Mouse (Mus musculus): ENCODE measurements around the gene Aox2. TPM values are rescaled to one million over a fixed set of nuclear protein-coding genes. Genes with fewer than 3 reads are reported as not detected.

The Aox2 gene
- polyA plus RNA-seq, 1 experiment: 0.46 TPM

GRCm38 (mm10) chr1:58344570-58344969, 66.4 kb downstream of the Aox2 start:
- WGBS: 94% methylated on average over 5 of the region's 5 CpGs

DNA sequence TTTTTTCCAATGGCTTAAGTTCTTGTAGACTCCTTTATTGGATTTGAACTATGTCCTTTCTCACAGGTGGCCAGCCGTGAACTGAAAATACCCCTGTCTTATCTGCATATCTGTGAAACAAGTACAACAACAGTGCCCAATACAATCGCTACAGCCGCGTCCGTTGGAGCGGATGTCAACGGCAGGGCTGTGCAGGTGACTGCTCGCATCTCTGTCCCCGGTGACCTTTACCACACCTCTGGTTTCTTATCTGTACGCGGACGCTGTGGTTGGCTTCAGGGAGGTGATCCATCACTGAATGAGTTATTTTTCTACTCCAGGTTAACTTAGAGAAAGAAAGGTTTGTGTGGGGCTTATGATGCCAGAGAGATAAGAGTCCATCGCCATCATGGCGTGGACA, 68.0 kb downstream of the Aox2 start:
- TF ChIP-seq POLR2A (IDR thresholded peaks at IDR 0.05; ENCODE audit: control insufficient read depth, extremely low read depth, insufficient read depth, low read length, poor library complexity): no peak
- TF ChIP-seq CTCF (IDR thresholded peaks at IDR 0.05; ENCODE audit: borderline replicate concordance, control insufficient read depth, extremely low read depth, insufficient read depth, low read length, poor library complexity): no peak
- no peaks in the 10 kb centered on the region for H3K27me3 ChIP-seq (ENCODE audit: control insufficient read depth, insufficient read depth, low read length)
- no peak overlapping the region for H3K4me3 ChIP-seq (ENCODE audit: control insufficient read depth, insufficient read depth, low read length)
- no peak overlapping the region for H3K27ac ChIP-seq (ENCODE audit: control insufficient read depth, insufficient read depth, low read length)
- DNase-seq: no peak
- no peaks in the 10 kb centered on the region for H3K36me3 ChIP-seq (ENCODE audit: control insufficient read depth, insufficient read depth, low read length)
- 92% methylated on average over 14 of the region's 14 CpGs for WGBS
- no peaks in the 10 kb centered on the region for H3K4me1 ChIP-seq (replicated peaks; ENCODE audit: control insufficient read depth, insufficient read depth, low read length)

More at GRCm38 (mm10) chr1:58344570-58344969, 66.4 kb downstream of the Aox2 start:
- Histone ChIP-seq H3K36me3 (ENCODE audit: control insufficient read depth, insufficient read depth, low read length) (no peaks in the 10 kb centered on the region), H3K4me1 (replicated peaks; ENCODE audit: control insufficient read depth, insufficient read depth, low read length) (no peaks in the 10 kb centered on the region), H3K27ac (ENCODE audit: control insufficient read depth, insufficient read depth, low read length) (no peak overlapping the region), H3K4me3 (ENCODE audit: control insufficient read depth, insufficient read depth, low read length) (no peak overlapping the region), H3K27me3 (ENCODE audit: control insufficient read depth, insufficient read depth, low read length) (no peaks in the 10 kb centered on the region)
- DNase-seq: no peak
- no peak for TF ChIP-seq POLR2A (IDR thresholded peaks at IDR 0.05; ENCODE audit: control insufficient read depth, extremely low read depth, insufficient read depth, low read length, poor library complexity)
- TF ChIP-seq CTCF (IDR thresholded peaks at IDR 0.05; ENCODE audit: borderline replicate concordance, control insufficient read depth, extremely low read depth, insufficient read depth, low read length, poor library complexity): no peak

GRCm38 (mm10) chr1:58348712-58349111, 70.6 kb downstream of the Aox2 start:
- WGBS: 19% methylated on average over 6 of the region's 6 CpGs
- Histone ChIP-seq H3K36me3 (ENCODE audit: control insufficient read depth, insufficient read depth, low read length) (no peaks in the 10 kb centered on the region), H3K27me3 (ENCODE audit: control insufficient read depth, insufficient read depth, low read length) (no peaks in the 10 kb centered on the region), H3K4me3 (ENCODE audit: control insufficient read depth, insufficient read depth, low read length) (no peak overlapping the region), H3K4me1 (replicated peaks; ENCODE audit: control insufficient read depth, insufficient read depth, low read length) (no peaks in the 10 kb centered on the region), H3K27ac (ENCODE audit: control insufficient read depth, insufficient read depth, low read length) (no peak overlapping the region)
- TF ChIP-seq POLR2A (IDR thresholded peaks at IDR 0.05; ENCODE audit: control insufficient read depth, extremely low read depth, insufficient read depth, low read length, poor library complexity): no peak
- TF ChIP-seq CTCF (IDR thresholded peaks at IDR 0.05; ENCODE audit: borderline replicate concordance, control insufficient read depth, extremely low read depth, insufficient read depth, low read length, poor library complexity): no peak
- no peak for DNase-seq

- TF ChIP-seq CTCF (IDR thresholded peaks at IDR 0.05; ENCODE audit: borderline replicate concordance, control insufficient read depth, extremely low read depth, insufficient read depth, low read length, poor library complexity): no peak
- no peak overlapping the region for H3K4me3 ChIP-seq (ENCODE audit: control insufficient read depth, insufficient read depth, low read length)
- WGBS: 79% methylated on average over 4 of the region's 4 CpGs
- no peaks in the 10 kb centered on the region for H3K36me3 ChIP-seq (ENCODE audit: control insufficient read depth, insufficient read depth, low read length)
- DNase-seq: no peak
- H3K27ac ChIP-seq (ENCODE audit: control insufficient read depth, insufficient read depth, low read length): no peak overlapping the region
- H3K4me1 ChIP-seq (replicated peaks; ENCODE audit: control insufficient read depth, insufficient read depth, low read length): no peaks in the 10 kb centered on the region
- no peaks in the 10 kb centered on the region for H3K27me3 ChIP-seq (ENCODE audit: control insufficient read depth, insufficient read depth, low read length)
These were observed 75.2 kb downstream of the Aox2 start for GRCm38 (mm10) chr1:58353238-58353893.

DNA sequence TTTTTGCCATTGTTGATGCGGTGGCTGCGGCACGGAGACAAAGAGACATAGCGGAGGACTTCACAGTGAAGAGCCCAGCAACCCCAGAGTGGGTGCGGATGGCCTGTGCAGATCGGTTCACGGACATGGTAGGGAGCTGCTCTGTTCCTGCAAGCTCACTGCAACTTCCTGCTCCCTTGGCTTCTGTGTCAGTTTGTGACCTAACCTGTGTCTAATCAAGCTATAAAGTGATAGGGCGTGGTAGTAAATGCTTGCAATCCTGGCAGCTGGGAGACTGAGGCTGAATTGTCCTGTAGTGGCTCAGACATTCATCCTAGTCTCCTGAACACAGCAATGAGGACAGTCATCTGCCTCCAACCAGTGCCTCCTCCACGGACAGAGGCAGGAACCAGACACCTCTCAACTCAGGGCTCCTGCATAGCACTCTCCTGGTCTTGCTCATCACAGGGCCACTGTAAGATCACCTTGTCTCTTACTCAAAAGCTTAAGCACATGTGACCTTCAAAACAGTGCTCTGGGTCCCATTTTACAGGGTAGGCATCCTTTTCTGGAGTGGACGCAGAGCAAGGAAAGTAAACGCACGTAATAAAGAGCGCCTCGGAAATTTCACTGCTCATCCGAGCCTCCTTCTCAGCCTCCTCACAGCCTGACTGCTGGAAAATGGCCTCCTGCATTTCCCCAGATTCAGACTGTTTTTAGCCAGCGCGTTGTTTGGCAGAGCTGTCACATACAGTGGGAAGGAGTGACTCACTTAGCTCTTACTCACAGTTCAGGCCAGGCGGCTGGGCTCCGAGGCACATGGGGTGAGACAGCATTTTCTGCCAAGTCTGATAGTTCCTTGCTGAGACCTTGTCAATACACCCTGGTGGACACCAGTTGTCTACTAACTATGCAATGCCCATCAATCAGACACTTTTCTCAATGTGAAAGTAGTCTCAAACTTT, 81.1 kb downstream of the Aox2 start:
- Histone ChIP-seq H3K4me3 (ENCODE audit: control insufficient read depth, insufficient read depth, low read length) (no peak overlapping the region), H3K36me3 (ENCODE audit: control insufficient read depth, insufficient read depth, low read length) (no peaks in the 10 kb centered on the region), H3K27ac (ENCODE audit: control insufficient read depth, insufficient read depth, low read length) (no peak overlapping the region), H3K4me1 (replicated peaks; ENCODE audit: control insufficient read depth, insufficient read depth, low read length) (no peaks in the 10 kb centered on the region), H3K27me3 (ENCODE audit: control insufficient read depth, insufficient read depth, low read length) (no peaks in the 10 kb centered on the region)
- no peak for DNase-seq
- 88% methylated on average over 19 of the region's 19 CpGs for WGBS
- TF ChIP-seq POLR2A (IDR thresholded peaks at IDR 0.05; ENCODE audit: control insufficient read depth, extremely low read depth, insufficient read depth, low read length, poor library complexity) (no peak), CTCF (IDR thresholded peaks at IDR 0.05; ENCODE audit: borderline replicate concordance, control insufficient read depth, extremely low read depth, insufficient read depth, low read length, poor library complexity) (no peak)

DNA sequence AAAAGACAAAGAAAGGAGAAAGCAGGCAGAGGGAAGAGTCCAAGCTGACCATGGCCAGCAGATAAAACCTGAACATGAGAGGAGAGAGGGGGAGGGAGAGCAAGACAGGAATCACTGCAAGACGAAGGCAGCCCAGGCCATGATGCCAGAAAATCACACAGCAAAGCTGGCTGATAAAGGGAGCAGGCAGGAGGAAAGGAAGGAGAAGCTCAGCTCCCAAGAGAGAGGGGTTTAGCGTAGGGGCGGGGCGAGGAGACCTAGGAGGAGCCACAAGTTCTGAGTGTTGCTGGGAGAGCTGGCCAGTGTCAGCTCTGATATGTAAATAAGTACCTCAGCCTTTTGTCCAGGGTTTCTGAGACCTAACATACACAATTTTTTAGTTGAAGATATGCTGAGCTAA, 84.2 kb downstream of the Aox2 start:
- DNase-seq: no peak
- 91% methylated on average over 4 of the region's 4 CpGs for WGBS
- TF ChIP-seq POLR2A (IDR thresholded peaks at IDR 0.05; ENCODE audit: control insufficient read depth, extremely low read depth, insufficient read depth, low read length, poor library complexity) (no peak), CTCF (IDR thresholded peaks at IDR 0.05; ENCODE audit: borderline replicate concordance, control insufficient read depth, extremely low read depth, insufficient read depth, low read length, poor library complexity) (no peak)

More for the DNA sequence above, 84.2 kb downstream of the Aox2 start:
- no peak overlapping the region for H3K4me3 ChIP-seq (ENCODE audit: control insufficient read depth, insufficient read depth, low read length)
- H3K27me3 ChIP-seq (ENCODE audit: control insufficient read depth, insufficient read depth, low read length): no peaks in the 10 kb centered on the region
- H3K4me1 ChIP-seq (replicated peaks; ENCODE audit: control insufficient read depth, insufficient read depth, low read length): no peaks in the 10 kb centered on the region
- no peak overlapping the region for H3K27ac ChIP-seq (ENCODE audit: control insufficient read depth, insufficient read depth, low read length)
- no peaks in the 10 kb centered on the region for H3K36me3 ChIP-seq (ENCODE audit: control insufficient read depth, insufficient read depth, low read length)

Measured in thymus, adult 2 months (tissue).